Mouse (Mus musculus) brain, embryonic 14.5 days (tissue): ENCODE measurements around the gene Htt.

Experiments used
- CTCF ChIP-seq: fragments of 200-500 bp; IDR thresholded peaks from 2 replicates; pipeline ENCODE4 v1.5.1; 2012; ENCODE audit warnings: inconsistent platforms, mild to moderate bottlenecking, moderate library complexity, borderline replicate concordance; ENCODE audit not compliant: insufficient read depth, insufficient read length; ENCODE audit errors: extremely low read depth
- POLR2A ChIP-seq: fragments of 200-500 bp; IDR thresholded peaks from 2 replicates; pipeline ENCODE4 v1.6.1; 2012; ENCODE audit warnings: mild to moderate bottlenecking, inconsistent platforms, borderline replicate concordance; ENCODE audit not compliant: poor library complexity, insufficient read depth, insufficient read length, severe bottlenecking; ENCODE audit errors: extremely low read depth

DNA sequence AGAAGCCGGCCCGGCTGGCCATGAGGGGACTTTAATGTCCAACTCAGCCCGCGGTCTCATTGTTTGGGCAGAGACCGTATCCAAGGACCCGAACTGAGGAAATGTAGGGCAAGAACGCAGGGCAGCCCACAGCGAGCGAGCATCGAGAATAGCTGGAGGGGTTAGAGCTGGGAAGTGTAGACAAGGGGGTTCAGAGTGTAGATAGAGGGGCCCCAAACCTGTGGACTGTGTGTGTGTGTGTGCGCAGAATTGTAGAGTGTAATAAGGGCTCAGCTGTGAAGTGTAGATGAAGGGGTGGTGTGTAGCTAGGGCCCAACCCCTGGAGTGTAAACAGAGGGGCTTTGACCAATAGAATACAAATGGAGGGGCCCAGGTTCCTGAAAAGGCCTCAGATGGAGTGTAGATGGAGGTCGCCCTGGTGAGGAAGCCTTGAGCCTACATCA, 188.2 kb downstream of the Htt start:
- TF ChIP-seq CTCF, result no peak
- TF ChIP-seq POLR2A, result no peak
